Mouse (Mus musculus) erythroid progenitor cell, adult 5-6 weeks (primary cell): ENCODE results near the gene Olfr934. TPM values are rescaled to one million over a fixed set of nuclear protein-coding genes. Genes with fewer than 3 reads are reported as not detected.

Source experiments
- ATAC-seq: replicated peaks from 2 replicates; pipeline ENCODE4 v1.8.0; 2016; ENCODE audit warnings: moderate number of reproducible peaks, mild to moderate bottlenecking, moderate TSS enrichment, inconsistent platforms; ENCODE audit not compliant: poor library complexity, low FRiP score, severe bottlenecking
- total RNA-seq, 2 experiments: library from RNA; stranded (forward) in 1 of 2; stranded (reverse) in 1 of 2; fragments of 150-400 nt in 1 of 2; fragments of 186-747, 209-891 nt in 1 of 2; gene quantifications; 2 replicates each; pipeline versions ENCODE4 v1.2.3 to v1.2.4; 2015 to 2017; ENCODE audit warnings: low replicate concordance in 2 of 2

Gene Olfr934
- not detected in 2 replicates for total RNA-seq (2015; ENCODE audit: low replicate concordance)
- total RNA-seq (2017; ENCODE audit: low replicate concordance): not detected in 2 replicates

- no peak for ATAC-seq
Measured at GRCm38 (mm10) chr9:38988215-38988614, at the start of gene Olfr934. TSS of gene Olfr934 (minus strand) at chr9:38988315.

GRCm38 (mm10) chr9:39023277-39023676 is 35.2 kb upstream of the Olfr934 start, which contains the start of gene Olfr146:
TSS of gene Olfr146 (minus strand) at chr9:39023377.
- ATAC-seq: no peak

GRCm38 (mm10) chr9:38999583-38999982 is 11.5 kb upstream of the Olfr934 start, which contains the start of gene Olfr935:
TSS of gene Olfr935 (minus strand) at chr9:38999683.
- ATAC-seq: no peak

GRCm38 (mm10) chr9:38972013-38972412 is 16.1 kb downstream of the Olfr934 start, which contains the start of gene Olfr933:
TSS of gene Olfr933 (plus strand) at chr9:38972313.
- ATAC-seq: no peak

- ATAC-seq: no peak
Measured at GRCm38 (mm10) chr9:38954124-38954416, 34.0 kb downstream of the Olfr934 start.

GRCm38 (mm10) chr9:38953401-38954123 is 34.6 kb downstream of the Olfr934 start:
- no peak for ATAC-seq

Other genes starting within 250 kb of the Olfr934 start
- not detected in 2 replicates for gene Olfr920, start 236.0 kb downstream of the Olfr934 start, total RNA-seq (2015; ENCODE audit: low replicate concordance)
- 0.26 TPM in 1 of 2 replicates, not detected in the other for gene Olfr920, start 236.0 kb downstream of the Olfr934 start, total RNA-seq (2017; ENCODE audit: low replicate concordance)
- not detected in 2 replicates for gene Olfr921, start 215.2 kb downstream of the Olfr934 start, total RNA-seq (2015; ENCODE audit: low replicate concordance)
- gene Olfr921, start 215.2 kb downstream of the Olfr934 start, total RNA-seq (2017; ENCODE audit: low replicate concordance): not detected in 2 replicates
- gene Olfr922, start 173.7 kb downstream of the Olfr934 start, total RNA-seq (2015; ENCODE audit: low replicate concordance): not detected in 2 replicates
- gene Olfr922, start 173.7 kb downstream of the Olfr934 start, total RNA-seq (2017; ENCODE audit: low replicate concordance): not detected in 2 replicates
- gene Olfr923, start 161.8 kb downstream of the Olfr934 start, total RNA-seq (2015; ENCODE audit: low replicate concordance): not detected in 2 replicates
- gene Olfr923, start 161.8 kb downstream of the Olfr934 start, total RNA-seq (2017; ENCODE audit: low replicate concordance): not detected in 2 replicates
- not detected in 2 replicates for gene Olfr924, start 143.9 kb downstream of the Olfr934 start, total RNA-seq (2015; ENCODE audit: low replicate concordance)
- gene Olfr924, start 143.9 kb downstream of the Olfr934 start, total RNA-seq (2017; ENCODE audit: low replicate concordance): not detected in 2 replicates
- not detected in 2 replicates for gene Olfr26, start 133.3 kb downstream of the Olfr934 start, total RNA-seq (2015; ENCODE audit: low replicate concordance)
- gene Olfr26, start 133.3 kb downstream of the Olfr934 start, total RNA-seq (2017; ENCODE audit: low replicate concordance): not detected in 2 replicates
- gene Olfr926, start 111.2 kb downstream of the Olfr934 start, total RNA-seq (2015; ENCODE audit: low replicate concordance): not detected in 2 replicates
- not detected in 2 replicates for gene Olfr926, start 111.2 kb downstream of the Olfr934 start, total RNA-seq (2017; ENCODE audit: low replicate concordance)
- not detected in 2 replicates for gene Olfr930, start 58.5 kb downstream of the Olfr934 start, total RNA-seq (2015; ENCODE audit: low replicate concordance)
- gene Olfr930, start 58.5 kb downstream of the Olfr934 start, total RNA-seq (2017; ENCODE audit: low replicate concordance): not detected in 2 replicates
- gene Olfr933, start 16.0 kb downstream of the Olfr934 start, total RNA-seq (2015; ENCODE audit: low replicate concordance): not detected in 2 replicates
- not detected in 2 replicates for gene Olfr933, start 16.0 kb downstream of the Olfr934 start, total RNA-seq (2017; ENCODE audit: low replicate concordance)
- gene Olfr935, start 11.4 kb upstream of the Olfr934 start, total RNA-seq (2015; ENCODE audit: low replicate concordance): not detected in 2 replicates
- not detected in 2 replicates for gene Olfr935, start 11.4 kb upstream of the Olfr934 start, total RNA-seq (2017; ENCODE audit: low replicate concordance)
- gene Olfr146, start 35.1 kb upstream of the Olfr934 start, total RNA-seq (2015; ENCODE audit: low replicate concordance): not detected in 2 replicates
- gene Olfr146, start 35.1 kb upstream of the Olfr934 start, total RNA-seq (2017; ENCODE audit: low replicate concordance): not detected in 2 replicates
- gene Olfr937, start 76.6 kb upstream of the Olfr934 start, total RNA-seq (2015; ENCODE audit: low replicate concordance): not detected in 2 replicates
- gene Olfr937, start 76.6 kb upstream of the Olfr934 start, total RNA-seq (2017; ENCODE audit: low replicate concordance): not detected in 2 replicates
- gene Olfr938, start 90.6 kb upstream of the Olfr934 start, total RNA-seq (2015; ENCODE audit: low replicate concordance): not detected in 2 replicates
- gene Olfr938, start 90.6 kb upstream of the Olfr934 start, total RNA-seq (2017; ENCODE audit: low replicate concordance): not detected in 2 replicates
- not detected in 2 replicates for gene Olfr27, start 139.8 kb upstream of the Olfr934 start, total RNA-seq (2015; ENCODE audit: low replicate concordance)
- not detected in 2 replicates for gene Olfr27, start 139.8 kb upstream of the Olfr934 start, total RNA-seq (2017; ENCODE audit: low replicate concordance)
- not detected in 2 replicates for gene Olfr943, start 178.0 kb upstream of the Olfr934 start, total RNA-seq (2015; ENCODE audit: low replicate concordance)
- gene Olfr943, start 178.0 kb upstream of the Olfr934 start, total RNA-seq (2017; ENCODE audit: low replicate concordance): not detected in 2 replicates
- gene Olfr944, start 213.6 kb upstream of the Olfr934 start, total RNA-seq (2015; ENCODE audit: low replicate concordance): not detected in 2 replicates
- gene Olfr944, start 213.6 kb upstream of the Olfr934 start, total RNA-seq (2017; ENCODE audit: low replicate concordance): not detected in 2 replicates